Mouse (Mus musculus) lung, postnatal 14 days (tissue): Measurements from ENCODE around the gene Nkx2-5.

ENCODE experiments used
- DNase-seq: peaks from one replicate; pipeline ENCODE4 v3.0.0; 2021

Nkx2-5 gene

GRCm38 (mm10) chr17:26844909-26845148 is at the start of gene Nkx2-5:
TSS of gene Nkx2-5 (minus strand) at chr17:26845009.
- DNase-seq: no peak

DNA sequence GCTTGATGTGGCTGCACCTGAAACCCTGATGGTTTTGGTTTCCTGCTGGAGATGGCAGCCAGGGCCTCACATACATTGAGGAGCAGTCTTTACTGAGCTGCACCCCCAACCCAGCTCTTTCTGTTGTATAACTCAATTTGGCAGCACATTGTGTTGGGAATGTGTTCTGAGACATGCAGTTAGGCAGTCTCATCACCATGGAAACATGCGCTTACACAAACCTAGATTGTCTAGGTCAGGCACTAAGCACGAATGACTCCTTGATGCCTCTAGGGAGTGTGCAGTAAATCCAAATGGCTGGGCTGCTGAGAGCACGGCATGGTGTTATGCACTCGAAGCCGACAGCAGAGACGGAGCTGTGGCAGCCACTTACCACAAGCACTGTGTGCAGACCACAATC is 49.5 kb upstream of the Nkx2-5 start:
- no peak for DNase-seq

DNA sequence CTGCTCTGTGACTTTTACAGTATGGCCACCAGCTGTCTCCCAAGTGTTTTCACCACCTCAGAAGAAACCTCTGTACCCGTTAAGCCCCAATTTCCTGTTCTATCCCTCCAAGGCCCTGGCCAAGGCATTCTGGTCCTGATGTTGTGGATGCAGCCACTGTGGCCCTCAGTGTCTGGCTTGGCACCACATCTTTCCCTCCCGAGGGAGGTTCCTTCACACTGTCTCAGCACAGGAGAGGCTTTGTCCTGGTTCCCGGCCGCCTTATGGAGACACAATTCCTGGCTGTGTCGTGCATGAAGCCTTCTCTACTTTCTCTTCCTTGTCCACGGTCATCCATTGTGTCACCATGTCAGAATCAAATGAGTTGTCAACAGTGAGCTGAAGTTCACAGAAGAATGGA is 48.7 kb upstream of the Nkx2-5 start:
- DNase-seq: no peak

DNA sequence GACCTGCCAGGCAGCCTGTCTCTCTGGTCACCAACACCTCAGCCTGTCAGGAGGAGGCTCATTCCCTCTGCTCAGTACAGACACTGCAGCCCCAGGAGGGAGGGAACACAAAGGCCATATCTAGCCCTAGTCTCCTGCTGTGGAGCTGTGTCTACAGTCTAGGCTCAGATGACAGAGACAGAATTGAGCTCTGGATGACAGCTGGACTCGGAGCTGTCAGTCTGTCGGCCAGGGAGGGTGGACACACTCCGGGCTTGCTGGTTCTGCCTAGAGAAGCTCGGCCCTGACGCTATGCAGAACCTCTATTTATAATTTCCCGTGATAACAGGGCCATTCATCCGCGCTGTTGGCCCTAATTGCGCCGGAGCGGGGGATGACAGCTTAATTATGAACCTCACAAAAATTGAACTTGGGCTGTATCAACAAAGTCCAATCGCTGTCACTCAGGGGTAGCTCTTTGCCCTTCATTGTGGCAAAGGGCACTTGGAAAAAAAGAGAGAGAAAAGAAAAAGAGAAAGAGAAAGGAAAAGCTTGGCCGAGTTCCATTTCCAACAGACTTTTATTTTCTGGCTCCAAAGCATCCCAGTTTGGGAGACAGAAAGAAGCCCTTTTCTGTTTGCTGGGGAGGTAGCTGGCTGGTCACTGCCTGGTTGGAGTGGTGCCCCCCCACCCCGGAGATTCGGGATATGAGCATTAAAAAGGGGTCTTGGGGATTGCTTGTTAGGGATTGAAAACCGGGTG is 48.0 kb upstream of the Nkx2-5 start:
- no peak for DNase-seq

- no peak for DNase-seq
Measured at GRCm38 (mm10) chr17:26887926-26888325, 43.1 kb upstream of the Nkx2-5 start.

DNA sequence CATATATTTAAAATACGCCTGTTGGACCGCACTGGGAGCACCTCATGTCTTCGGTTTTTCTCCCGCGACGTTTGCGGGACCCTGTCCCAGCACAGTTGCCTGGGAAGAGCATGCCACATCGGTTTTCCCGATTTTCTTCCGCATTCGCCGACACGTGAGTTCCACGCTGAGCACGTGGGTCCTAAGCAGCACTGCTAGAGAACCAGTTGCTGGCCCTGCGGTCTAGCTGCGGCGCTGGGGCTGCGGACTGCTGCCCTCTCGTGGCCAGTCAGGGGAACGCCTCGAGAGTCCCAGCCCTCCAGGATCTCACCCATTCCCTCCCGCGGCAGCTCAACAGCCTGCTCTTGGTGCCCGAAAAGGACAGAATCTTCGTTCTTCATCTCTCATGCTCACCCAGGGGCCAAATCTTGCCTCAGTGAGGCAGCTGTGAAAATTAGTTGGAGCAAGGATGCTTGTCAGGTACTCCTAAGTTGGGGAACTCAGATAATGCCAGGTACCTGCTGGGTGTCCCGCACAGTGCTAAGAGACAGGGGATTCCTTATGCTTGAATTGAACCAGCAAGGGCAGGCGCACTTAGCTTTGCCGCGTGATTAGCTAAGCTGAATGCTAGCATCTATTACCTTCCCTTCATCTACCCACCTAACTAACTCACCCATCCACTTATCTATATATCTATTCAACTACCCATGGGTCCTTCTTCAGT is 41.4 kb upstream of the Nkx2-5 start:
- peak; percentile 86 for DNase-seq

GRCm38 (mm10) chr17:26884995-26885926 is 40.5 kb upstream of the Nkx2-5 start:
- peak; percentile 85 for DNase-seq

DNA sequence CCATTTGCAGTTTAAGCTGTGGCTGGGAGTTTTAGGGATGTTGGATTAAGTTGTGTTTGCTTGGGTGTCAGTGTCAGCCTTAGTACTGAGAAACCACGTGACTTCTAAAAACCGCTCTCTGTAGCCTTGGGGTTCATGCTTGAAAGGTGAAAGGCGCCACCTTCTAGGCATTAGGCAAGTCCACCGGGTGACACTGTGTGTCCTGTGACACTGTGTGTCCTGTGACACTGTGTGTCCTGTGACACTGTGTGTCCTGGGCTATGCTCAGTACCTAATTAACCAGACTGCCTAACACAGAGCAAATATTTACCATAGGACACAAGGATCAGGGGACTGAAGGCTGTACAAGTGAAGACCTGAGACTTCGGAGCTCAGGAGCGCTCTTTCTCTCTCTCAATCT is 38.8 kb upstream of the Nkx2-5 start:
- DNase-seq: no peak

- no peak for DNase-seq
Measured at GRCm38 (mm10) chr17:26882706-26883105, 37.9 kb upstream of the Nkx2-5 start.

DNA sequence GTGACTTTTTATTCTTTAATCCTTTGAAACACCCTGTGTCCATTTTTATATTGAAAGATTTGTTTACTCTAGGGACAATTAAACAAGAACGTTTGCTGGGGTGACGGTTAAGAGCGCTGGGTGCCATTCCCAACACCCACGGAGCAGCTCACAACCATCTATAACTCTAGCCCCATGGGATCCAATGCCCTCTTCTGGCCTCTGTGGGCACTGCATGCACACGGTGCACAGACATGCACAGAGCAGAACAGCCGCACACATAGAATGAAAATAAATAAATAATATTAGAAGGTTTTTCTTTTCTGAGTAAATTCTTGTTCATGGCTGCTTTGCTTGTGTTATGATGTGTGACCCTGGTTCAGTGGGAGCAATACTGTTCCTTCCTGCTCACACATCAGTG is 34.4 kb upstream of the Nkx2-5 start:
- no peak for DNase-seq

DNA sequence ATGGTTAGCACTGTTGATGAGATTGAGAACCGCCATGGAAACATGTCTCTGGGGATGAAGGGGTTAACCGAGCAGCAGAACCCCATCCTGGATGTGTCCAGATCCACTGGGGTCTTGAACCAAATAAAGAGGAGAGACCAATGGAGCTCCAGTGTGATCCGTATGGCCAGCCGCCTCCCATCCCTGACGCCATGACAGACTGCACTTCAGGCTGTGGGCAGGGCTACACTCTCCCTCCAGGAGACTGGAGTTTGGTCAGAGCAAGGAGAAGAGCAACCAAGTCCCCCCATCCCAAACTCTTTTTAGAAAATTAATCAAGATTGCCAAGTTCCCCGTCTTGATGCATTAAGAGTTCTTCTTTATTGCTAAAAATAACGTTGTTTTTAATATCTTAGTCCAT is 33.1 kb upstream of the Nkx2-5 start:
- DNase-seq: no peak

DNA sequence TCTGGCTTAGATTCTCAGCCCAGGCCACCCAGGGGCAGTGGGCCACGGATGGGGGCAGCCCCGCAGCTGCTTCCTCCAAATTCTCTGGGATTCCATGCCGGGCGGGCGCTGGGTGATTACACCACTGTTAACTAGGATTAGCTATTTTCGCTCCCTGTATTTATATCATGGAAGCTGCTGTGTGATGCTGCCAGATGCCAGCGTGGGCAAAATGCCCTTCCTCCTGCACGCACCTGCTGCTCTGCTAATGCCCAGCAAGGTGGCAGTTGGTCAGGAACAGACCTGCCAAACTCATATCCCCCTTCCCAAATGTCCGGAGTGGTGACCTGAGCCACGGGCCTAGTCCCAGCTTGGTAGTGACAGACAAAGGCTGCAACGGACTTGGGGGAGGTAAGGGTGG is 29.7 kb upstream of the Nkx2-5 start:
- no peak for DNase-seq

- DNase-seq: no peak
Measured at GRCm38 (mm10) chr17:26873502-26873901, 28.7 kb upstream of the Nkx2-5 start.

GRCm38 (mm10) chr17:26872870-26873269 is 28.1 kb upstream of the Nkx2-5 start:
- no peak for DNase-seq

GRCm38 (mm10) chr17:26868756-26869155 is 23.9 kb upstream of the Nkx2-5 start:
- no peak for DNase-seq

DNA sequence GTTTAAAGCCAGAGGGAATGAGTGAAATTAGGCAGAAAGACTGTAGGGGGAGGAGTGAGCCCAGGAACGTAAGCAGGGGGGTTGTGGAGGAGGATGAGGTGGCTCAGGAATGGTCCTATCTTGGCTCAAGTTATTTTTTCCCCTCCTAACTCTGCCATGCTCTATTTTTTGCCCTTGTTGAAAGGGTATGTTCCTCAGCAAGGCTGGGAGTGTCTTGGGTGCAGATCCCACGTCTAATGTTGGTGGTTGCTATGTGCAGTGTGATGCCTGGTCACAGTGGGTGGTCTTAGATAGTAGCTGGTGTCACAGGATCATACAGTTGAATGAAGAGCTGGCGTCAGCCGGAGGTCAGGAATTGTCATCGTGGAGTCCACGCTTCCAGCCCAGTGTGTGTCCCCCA is 20.3 kb upstream of the Nkx2-5 start:
- DNase-seq: no peak

DNA sequence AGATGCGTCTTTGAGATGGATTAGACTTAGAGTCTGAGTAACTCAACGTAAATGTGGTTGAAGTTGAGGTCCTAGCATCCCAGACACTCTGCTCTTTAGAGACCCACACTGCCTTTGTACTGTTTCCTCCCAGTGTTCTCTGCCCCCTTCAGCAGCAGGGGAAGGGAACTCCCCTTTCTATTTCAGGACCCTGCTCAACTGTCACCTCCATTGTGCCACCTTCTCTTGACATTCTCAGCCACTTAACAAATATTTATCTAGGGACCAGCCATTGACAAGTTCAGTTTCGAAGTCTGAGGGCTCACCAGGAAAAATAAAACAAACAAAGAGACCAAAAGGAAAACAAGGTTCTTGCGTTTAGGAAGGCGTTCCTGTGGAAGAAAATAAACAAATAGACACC is 19.5 kb upstream of the Nkx2-5 start:
- no peak for DNase-seq

DNA sequence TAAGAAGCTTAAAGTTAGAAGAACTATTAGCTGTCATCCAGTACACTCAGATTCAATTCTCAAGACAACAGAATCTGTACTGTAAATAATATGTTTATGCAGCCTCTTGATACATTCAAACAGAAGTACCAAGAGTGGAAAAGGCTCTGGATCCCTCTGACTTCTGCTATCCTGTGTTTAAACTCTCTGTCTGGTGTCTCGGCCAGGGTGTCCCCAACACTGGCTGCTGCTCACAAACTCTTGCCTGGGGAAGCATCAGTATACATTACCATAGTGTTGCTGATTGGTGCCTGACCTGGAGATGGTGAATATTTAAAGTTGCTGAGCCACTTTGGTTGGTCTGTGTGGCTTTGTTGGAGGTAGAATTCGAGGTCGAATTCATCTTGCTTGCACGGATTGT is 17.0 kb upstream of the Nkx2-5 start:
- DNase-seq: no peak

DNA sequence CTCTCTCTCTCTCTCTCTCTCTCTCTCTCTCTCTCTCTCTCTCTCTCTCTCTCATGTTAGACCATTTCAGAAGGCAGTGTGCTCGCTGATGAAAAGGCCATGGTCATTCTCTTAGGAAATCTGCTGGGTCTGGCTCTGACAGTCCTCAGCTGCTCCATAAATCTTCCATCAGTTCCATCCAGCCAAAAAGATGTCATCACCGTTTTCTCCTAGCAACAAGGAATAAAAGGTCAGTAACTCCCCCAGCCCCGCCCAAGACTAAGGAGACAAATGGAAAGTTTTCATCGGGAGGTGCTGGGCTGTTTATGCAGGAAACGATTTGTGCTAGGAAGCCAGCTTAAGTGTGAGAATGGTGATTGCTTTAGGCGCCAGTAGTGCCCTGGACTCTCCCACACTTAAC is 16.6 kb upstream of the Nkx2-5 start:
- DNase-seq: peak; percentile 61

DNA sequence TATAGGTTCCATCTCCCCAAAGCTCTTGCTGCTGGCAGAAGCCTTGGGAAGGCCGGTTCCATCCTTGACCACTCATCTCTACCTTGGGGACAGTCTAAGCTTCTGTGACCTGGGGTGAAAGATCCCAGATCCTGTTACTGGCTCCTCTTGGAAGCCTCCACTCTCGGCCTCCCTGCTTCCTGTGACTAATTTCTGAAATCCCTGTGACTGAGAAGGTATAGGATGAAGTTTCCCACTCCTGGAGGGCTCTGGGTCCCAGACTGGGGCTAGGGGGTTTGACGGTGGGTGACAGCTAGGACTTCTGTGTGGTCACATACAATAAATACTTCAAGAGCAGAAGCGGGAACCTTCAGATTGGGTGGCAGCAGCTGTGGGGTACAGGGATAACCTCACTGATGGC is 16.1 kb upstream of the Nkx2-5 start:
- DNase-seq: no peak

GRCm38 (mm10) chr17:26852262-26852661 is 7.5 kb upstream of the Nkx2-5 start:
- no peak for DNase-seq

GRCm38 (mm10) chr17:26851136-26851460 is 6.3 kb upstream of the Nkx2-5 start:
- no peak for DNase-seq

DNA sequence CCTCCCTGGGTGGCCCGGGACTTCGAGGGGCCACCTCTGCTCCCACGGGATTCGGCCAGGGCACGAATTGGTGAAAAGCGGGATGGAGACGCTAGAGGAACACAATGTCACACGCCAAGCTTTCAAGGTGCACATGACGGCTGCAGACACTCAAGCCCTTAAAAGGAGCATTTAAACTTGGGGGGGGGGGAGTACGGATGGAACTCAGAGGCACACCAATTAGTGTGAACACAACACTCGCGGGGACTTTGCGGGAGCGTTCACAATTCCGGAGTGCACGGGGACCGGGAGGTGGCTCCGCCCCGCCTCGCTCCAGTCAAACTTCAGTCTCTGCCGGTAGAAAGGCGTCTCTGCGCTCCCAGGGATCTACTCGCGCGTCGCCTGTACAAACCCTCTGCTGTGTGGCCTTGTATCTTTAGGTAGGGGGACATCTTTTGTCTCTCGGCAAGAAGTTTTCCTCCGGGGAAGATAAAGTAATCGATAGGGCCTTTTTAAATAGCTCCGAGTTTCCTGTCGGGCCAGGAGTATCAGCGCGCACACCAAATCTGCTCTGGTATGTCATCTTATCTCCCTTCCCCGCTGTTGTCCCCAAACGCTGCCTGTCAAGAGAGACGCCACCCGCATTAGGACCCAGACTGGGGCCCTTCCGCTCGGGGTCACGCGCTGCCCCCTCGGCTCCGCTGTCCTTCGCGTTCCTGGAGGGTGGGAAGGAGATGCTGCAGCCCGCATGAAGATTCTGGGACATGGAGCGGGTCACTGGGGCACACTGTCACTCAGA is 5.7 kb upstream of the Nkx2-5 start:
- DNase-seq: no peak
